ENCODE assay signal across 8 mouse cellular contexts in genomic region chr9:110476124-110477091, GRCm38 (mm10). TPM values are rescaled to one million over a fixed set of nuclear protein-coding genes. Genes with fewer than 3 reads are reported as not detected.
DNase-seq lines count a peak whose midpoint lies in the region; ATAC-seq and TF ChIP-seq lines count a peak whose summit lies in the region.

Gene Klhl18 (minus strand): TSS chr9:110476694.
Gene Kif9 (plus strand): TSS chr9:110476958.

- peak within 1 kb of the TSS; percentile 82 for H3K4me2 ChIP-seq in embryonic facial prominence, embryonic 14.5 days (ENCODE audit: low read depth, low read length)
- H3K4me2 ChIP-seq in limb, embryonic 13.5 days (replicated peaks) = peak within 1 kb of the TSS; percentile 88
- H3K4me2 ChIP-seq in midbrain, embryonic 16.5 days (ENCODE audit: low read length) = peak within 1 kb of the TSS; percentile 96

- H3K4me3 ChIP-seq in embryonic facial prominence, embryonic 14.5 days (ENCODE audit: low read depth, low read length) = peak within 1 kb of the TSS; percentile 82
- H3K4me3 ChIP-seq in heart, adult 2 months = peak within 1 kb of the TSS; percentile 80
- peak within 1 kb of the TSS; percentile 64 for H3K4me3 ChIP-seq in limb, embryonic 13.5 days
- peak within 1 kb of the TSS; percentile 76 for H3K4me3 ChIP-seq in midbrain, embryonic 16.5 days (ENCODE audit: low read depth, low read length)

- peaks cover 3% of the 10 kb centered on the region for H3K79me2 ChIP-seq in heart, adult 2 months (replicated peaks; ENCODE audit: control insufficient read depth, insufficient read depth, low read length)

- under 1% methylated on average over 51 of the region's 53 CpGs for WGBS in embryonic facial prominence, embryonic 14.5 days
- under 1% methylated on average over 53 of the region's 53 CpGs for WGBS in heart, adult 2 months
- WGBS in limb, embryonic 13.5 days = under 1% methylated on average over 53 of the region's 53 CpGs
- WGBS in midbrain, embryonic 16.5 days = under 1% methylated on average over 53 of the region's 53 CpGs

- no peaks in the 10 kb centered on the region for H3K9me3 ChIP-seq in embryonic facial prominence, embryonic 14.5 days (ENCODE audit: control insufficient read depth, low read length)
- no peaks in the 10 kb centered on the region for H3K9me3 ChIP-seq in limb, embryonic 13.5 days
- no peaks in the 10 kb centered on the region for H3K9me3 ChIP-seq in midbrain, embryonic 16.5 days (replicated peaks; ENCODE audit: control insufficient read depth, low read length, poor library complexity, severe bottlenecking)

- peak within 1 kb of the TSS; percentile 85 for H3K9ac ChIP-seq in embryonic facial prominence, embryonic 14.5 days (ENCODE audit: low read depth, low read length)
- peak within 1 kb of the TSS; percentile 93 for H3K9ac ChIP-seq in heart, adult 2 months (ENCODE audit: low read depth, low read length)
- H3K9ac ChIP-seq in limb, embryonic 13.5 days = peak within 1 kb of the TSS; percentile 79
- H3K9ac ChIP-seq in midbrain, embryonic 16.5 days (ENCODE audit: low read depth, low read length) = peak within 1 kb of the TSS; percentile 81

- TF ChIP-seq CTCF in heart, adult 2 months (IDR thresholded peaks at IDR 0.05) = no peak

- TF ChIP-seq POLR2A in heart, adult 2 months (IDR thresholded peaks at IDR 0.05; ENCODE audit: insufficient read depth, low read depth, low read length) = peak; percentile 95

- ATAC-seq in embryonic facial prominence, embryonic 14.5 days (ENCODE audit: low read depth) = peak; percentile 99
- ATAC-seq in limb, embryonic 13.5 days (ENCODE audit: low FRiP score, low read depth) = peak; percentile 99
- peak; percentile 99 for ATAC-seq in midbrain, embryonic 16.5 days

- H3K27ac ChIP-seq in embryonic facial prominence, embryonic 14.5 days (replicated peaks; ENCODE audit: low read depth, low read length) = peak within 1 kb of the TSS; percentile 93
- H3K27ac ChIP-seq in heart, adult 2 months = peak within 1 kb of the TSS; percentile 89
- peak within 1 kb of the TSS; percentile 86 for H3K27ac ChIP-seq in limb, embryonic 13.5 days
- H3K27ac ChIP-seq in midbrain, embryonic 16.5 days (ENCODE audit: low read length) = peak within 1 kb of the TSS; percentile 91

- DNase-seq in 3T3-L1 (ENCODE audit: low read depth, low spot score) = peak; percentile 96
- DNase-seq in adrenal gland, postnatal 4 days (ENCODE audit: low spot score in 2 of 2) = peak; percentile 93 to 95
- DNase-seq in embryonic facial prominence, embryonic 14.5 days (ENCODE audit: low spot score) = peak; percentile 98
- peak; percentile 98 to 99 for DNase-seq in heart, adult 2 months
- DNase-seq in kidney, adult 8-10 months = peak; percentile 97 to 98
- DNase-seq in spleen, postnatal 10 days (ENCODE audit: low spot score in 2 of 2) = peak; percentile 94 to 96

- H3K36me3 ChIP-seq in embryonic facial prominence, embryonic 14.5 days (ENCODE audit: control insufficient read depth, insufficient read depth, low read length) = 0 out of 2 replicates have a peak, but pooled peaks cover 6% of the 10 kb centered on the region
- no peaks in the 10 kb centered on the region for H3K36me3 ChIP-seq in heart, adult 2 months (ENCODE audit: control insufficient read depth, insufficient read depth, low read length)
- H3K36me3 ChIP-seq in limb, embryonic 13.5 days = peaks cover 3% of the 10 kb centered on the region; the same call in 1 of the 2 replicates
- no peaks in the 10 kb centered on the region for H3K36me3 ChIP-seq in midbrain, embryonic 16.5 days (ENCODE audit: control insufficient read depth, insufficient read depth, low read length)

- H3K27me3 ChIP-seq in embryonic facial prominence, embryonic 14.5 days (replicated peaks; ENCODE audit: control insufficient read depth, insufficient read depth, low read length) = no peaks in the 10 kb centered on the region
- H3K27me3 ChIP-seq in heart, adult 2 months (ENCODE audit: control insufficient read depth, insufficient read depth, low read length) = no peaks in the 10 kb centered on the region
- peaks cover 24% of the 10 kb centered on the region for H3K27me3 ChIP-seq in limb, embryonic 13.5 days
- H3K27me3 ChIP-seq in midbrain, embryonic 16.5 days (ENCODE audit: control insufficient read depth, insufficient read depth, low read depth, low read length) = 0 out of 2 replicates have a peak, but pooled peaks cover 4% of the 10 kb centered on the region

- intact Hi-C loops in heart, adult 2 months (cut with DNase I) = loop anchor here (1.0 to 10.0 kb wide), 3 partner anchors 56 to 148 kb away; partner anchors contain the start of genes Nradd, Scap and Setd2

- peak; percentile 49 for TF ChIP-seq EP300 in heart, adult 2 months (IDR thresholded peaks at IDR 0.05; ENCODE audit: insufficient read depth, low read depth, low read length)

- peaks cover 7% of the 10 kb centered on the region for H3K4me1 ChIP-seq in embryonic facial prominence, embryonic 14.5 days (ENCODE audit: control insufficient read depth, insufficient read depth, low read length)
- H3K4me1 ChIP-seq in heart, adult 2 months (ENCODE audit: control insufficient read depth, insufficient read depth, low read length) = peaks cover 4% of the 10 kb centered on the region
- peaks cover 13% of the 10 kb centered on the region for H3K4me1 ChIP-seq in limb, embryonic 13.5 days
- peaks cover 16% of the 10 kb centered on the region for H3K4me1 ChIP-seq in midbrain, embryonic 16.5 days (ENCODE audit: control insufficient read depth, insufficient read depth, low read length)

RNA-seq across cellular contexts. Expression of gene Klhl18, which starts in this region (rescaled TPM):
- 10 to 100 TPM; 11.2 to 12.0 TPM for total RNA-seq in adrenal gland, postnatal 4 days (2021)
- polyA plus RNA-seq in embryonic facial prominence, embryonic 14.5 days (2014; fragmentation: Nextera tagmentation; extraction: Ambion mirVana) = 9.4 and 10.1 TPM in 2 replicates
- total RNA-seq in heart, adult 2 months (2021) = 10 to 100 TPM; 11.4 to 12.0 TPM
- polyA plus RNA-seq in heart, adult 2 months (2012; rRNA removed) = 13.0 and 18.2 TPM in 2 replicates
- 9.3 and 9.9 TPM in 2 replicates for polyA plus RNA-seq in limb, embryonic 13.5 days (2015; fragmentation: Nextera tagmentation; extraction: Ambion mirVana)
- 29.1 and 32.2 TPM in 2 replicates for polyA plus RNA-seq in midbrain, embryonic 16.5 days (2015; fragmentation: Nextera tagmentation; extraction: Ambion mirVana)

RNA-seq across cellular contexts. Expression of gene Kif9, which starts in this region (rescaled TPM):
- under 1 TPM; 0.76 to 0.95 TPM for total RNA-seq in adrenal gland, postnatal 4 days (2021)
- 1.7 and 4.1 TPM in 2 replicates for polyA plus RNA-seq in embryonic facial prominence, embryonic 14.5 days (2014; fragmentation: Nextera tagmentation; extraction: Ambion mirVana)
- under 1 TPM; 0.10 to 0.43 TPM for total RNA-seq in heart, adult 2 months (2021)
- 0.39 and 0.41 TPM in 2 replicates for polyA plus RNA-seq in heart, adult 2 months (2012; rRNA removed)
- 1.1 TPM in 2 replicates for polyA plus RNA-seq in limb, embryonic 13.5 days (2015; fragmentation: Nextera tagmentation; extraction: Ambion mirVana)
- 4.7 and 5.4 TPM in 2 replicates for polyA plus RNA-seq in midbrain, embryonic 16.5 days (2015; fragmentation: Nextera tagmentation; extraction: Ambion mirVana)

Comparison
In these comparisons a context has a peak if more than half of its experiments do, and no peak if none do; other contexts are left out.
1. Peak in every context shown above with its lines: DNase-seq, ATAC-seq, H3K4me3 ChIP-seq and H3K27ac ChIP-seq.